Mouse (Mus musculus) ES-Bruce4 (cell line): ENCODE results near the gene Parva. TPM values are rescaled to one million over a fixed set of nuclear protein-coding genes. Genes with fewer than 3 reads are reported as not detected.

Source experiments
- H3K27ac ChIP-seq: 2 replicates; pipeline ENCODE4 v1.5.1; 2012; ENCODE audit warnings: low read length, inconsistent platforms; ENCODE audit not compliant: insufficient read depth
- H3K27me3 ChIP-seq: 2 replicates; pipeline ENCODE4 v1.6.1; 2012; ENCODE audit warnings: mild to moderate bottlenecking, low read length, inconsistent platforms; ENCODE audit not compliant: control insufficient read depth, poor library complexity, insufficient read depth, severe bottlenecking
- H3K36me3 ChIP-seq: 2 replicates; pipeline ENCODE4 v1.6.1; 2012; ENCODE audit warnings: inconsistent platforms, mild to moderate bottlenecking, low read length, moderate library complexity; ENCODE audit not compliant: control insufficient read depth, poor library complexity, insufficient read depth, severe bottlenecking
- H3K4me1 ChIP-seq: one replicate; pipeline ENCODE4 v1.8.1; 2011; ENCODE audit warnings: low read length; ENCODE audit not compliant: control insufficient read depth, insufficient read depth
- H3K4me3 ChIP-seq: 2 replicates; pipeline ENCODE4 v1.5.1; 2011; ENCODE audit warnings: low read depth, mild to moderate bottlenecking, low read length
- H3K9ac ChIP-seq: 2 replicates; pipeline ENCODE4 v1.6.1; 2012; ENCODE audit warnings: low read depth, mild to moderate bottlenecking, inconsistent platforms; ENCODE audit not compliant: poor library complexity, severe bottlenecking
- H3K9me3 ChIP-seq: replicated peaks from 2 replicates; pipeline ENCODE4 v1.6.1; 2012; ENCODE audit warnings: mild to moderate bottlenecking, low read length, inconsistent platforms; ENCODE audit not compliant: control insufficient read depth, poor library complexity, insufficient read depth, severe bottlenecking
- CTCF ChIP-seq: IDR thresholded peaks from one replicate; pipeline ENCODE4 v1.8.1; 2011; ENCODE audit warnings: low read depth, low read length
- EP300 ChIP-seq: IDR thresholded peaks from 2 replicates; pipeline ENCODE4 v1.6.1; 2011; ENCODE audit warnings: low read depth, low read length; ENCODE audit not compliant: insufficient read depth
- POLR2A ChIP-seq: IDR thresholded peaks from one replicate; pipeline ENCODE4 v1.8.1; 2011; ENCODE audit warnings: low read length; ENCODE audit not compliant: insufficient read depth
- polyA plus RNA-seq: library from polyadenylated mRNA; stranded (reverse); fragments of >200 nt; gene quantifications from 2 replicates; pipeline ENCODE4 v1.2.4, GENCODE M21; 2011; ENCODE audit warnings: low read depth; ENCODE audit not compliant: missing spikeins, insufficient read depth, insufficient read length

Parva gene
- polyA plus RNA-seq, 1 experiment, result 43.2 TPM

- no peak for TF ChIP-seq POLR2A
- TF ChIP-seq CTCF, result peak; percentile 84
- Histone ChIP-seq H3K36me3 (no peaks in the 10 kb centered on the region), H3K9me3 (no peaks in the 10 kb centered on the region), H3K27me3 (no peaks in the 10 kb centered on the region), H3K4me3 (no peak overlapping the region), H3K9ac (no peak overlapping the region), H3K27ac (no peak overlapping the region), H3K4me1 (no peaks in the 10 kb centered on the region)
Observed at GRCm38 (mm10) chr7:112400175-112400574, 27.1 kb upstream of the Parva start.

- Histone ChIP-seq H3K4me1 (no peaks in the 10 kb centered on the region), H3K4me3 (no peak overlapping the region), H3K36me3 (no peaks in the 10 kb centered on the region), H3K9me3 (no peaks in the 10 kb centered on the region), H3K27ac (no peak overlapping the region), H3K9ac (no peak overlapping the region), H3K27me3 (no peaks in the 10 kb centered on the region)
- TF ChIP-seq EP300, result no peak
- no peak for TF ChIP-seq CTCF
- no peak for TF ChIP-seq POLR2A
Observed at GRCm38 (mm10) chr7:112405061-112405460, 22.2 kb upstream of the Parva start.

- TF ChIP-seq POLR2A, result no peak
- TF ChIP-seq CTCF, result no peak
- no peak for TF ChIP-seq EP300
- H3K27ac ChIP-seq, result no peak overlapping the region
- H3K9me3 ChIP-seq, result no peaks in the 10 kb centered on the region
- H3K36me3 ChIP-seq, result no peaks in the 10 kb centered on the region
- H3K4me3 ChIP-seq, result no peak overlapping the region
- no peak overlapping the region for H3K9ac ChIP-seq
- no peaks in the 10 kb centered on the region for H3K4me1 ChIP-seq
- no peaks in the 10 kb centered on the region for H3K27me3 ChIP-seq
Observed at GRCm38 (mm10) chr7:112405578-112405977, 21.7 kb upstream of the Parva start.

GRCm38 (mm10) chr7:112407597-112407996, 19.7 kb upstream of the Parva start:
- Histone ChIP-seq H3K9ac (no peak overlapping the region), H3K27ac (no peak overlapping the region), H3K4me3 (no peak overlapping the region), H3K4me1 (no peaks in the 10 kb centered on the region), H3K36me3 (no peaks in the 10 kb centered on the region), H3K27me3 (no peaks in the 10 kb centered on the region), H3K9me3 (no peaks in the 10 kb centered on the region)
- TF ChIP-seq CTCF, result no peak
- no peak for TF ChIP-seq POLR2A
- TF ChIP-seq EP300, result no peak

GRCm38 (mm10) chr7:112409991-112410390, 17.3 kb upstream of the Parva start:
- H3K27ac ChIP-seq, result no peak overlapping the region
- H3K4me3 ChIP-seq, result no peak overlapping the region
- no peak overlapping the region for H3K9ac ChIP-seq
- H3K36me3 ChIP-seq, result no peaks in the 10 kb centered on the region
- H3K9me3 ChIP-seq, result no peaks in the 10 kb centered on the region
- H3K4me1 ChIP-seq, result no peaks in the 10 kb centered on the region
- no peaks in the 10 kb centered on the region for H3K27me3 ChIP-seq
- no peak for TF ChIP-seq POLR2A
- TF ChIP-seq CTCF, result no peak
- no peak for TF ChIP-seq EP300

GRCm38 (mm10) chr7:112413286-112413685, 14.0 kb upstream of the Parva start:
- TF ChIP-seq CTCF (no peak), EP300 (no peak), POLR2A (no peak)
- no peak overlapping the region for H3K27ac ChIP-seq
- H3K4me3 ChIP-seq, result no peak overlapping the region
- no peaks in the 10 kb centered on the region for H3K36me3 ChIP-seq
- no peaks in the 10 kb centered on the region for H3K9me3 ChIP-seq
- no peaks in the 10 kb centered on the region for H3K27me3 ChIP-seq
- no peak overlapping the region for H3K9ac ChIP-seq
- peaks cover 5% of the 10 kb centered on the region for H3K4me1 ChIP-seq
